Mouse (Mus musculus): Measurements from ENCODE around the gene Plcg2.

Gene Plcg2

DNA sequence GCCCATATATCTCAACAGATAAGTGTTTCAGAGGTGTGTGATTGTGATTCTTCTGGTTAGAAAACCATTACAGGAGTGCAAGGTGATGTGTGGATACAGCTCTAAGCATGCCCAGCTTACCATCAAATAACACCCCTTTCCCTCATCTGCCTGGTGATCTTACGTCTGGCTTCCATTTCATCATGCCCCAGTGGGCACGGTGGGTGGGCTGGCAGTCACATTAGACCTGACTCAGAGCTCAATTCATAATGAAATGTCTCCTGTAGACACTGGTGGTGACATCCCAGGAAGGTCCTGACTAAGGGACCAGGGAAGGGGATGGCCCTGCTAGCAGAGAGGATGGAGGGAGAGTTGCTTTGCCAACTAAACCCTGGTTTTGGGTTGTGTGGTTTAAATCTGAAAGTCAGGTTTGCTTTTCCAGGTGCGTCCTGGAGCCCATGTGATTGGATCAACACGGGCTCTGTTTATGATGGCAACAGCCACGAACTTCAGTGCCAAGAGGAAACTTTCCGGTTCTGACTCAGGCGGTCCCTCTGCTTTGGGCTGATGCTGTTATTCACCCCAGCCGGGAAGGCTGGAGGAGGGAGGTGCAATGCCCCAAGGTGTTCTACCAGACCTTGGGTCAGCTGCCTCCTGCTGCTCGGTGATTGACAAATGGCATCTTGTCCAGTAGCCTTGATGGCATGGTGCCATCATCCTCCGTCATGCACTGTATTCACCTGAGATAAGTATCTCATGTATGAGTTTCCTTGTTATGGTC, 9.7 kb upstream of the Plcg2 start:
- DNase-seq (ENCODE audit: low spot score), result no peak

DNA sequence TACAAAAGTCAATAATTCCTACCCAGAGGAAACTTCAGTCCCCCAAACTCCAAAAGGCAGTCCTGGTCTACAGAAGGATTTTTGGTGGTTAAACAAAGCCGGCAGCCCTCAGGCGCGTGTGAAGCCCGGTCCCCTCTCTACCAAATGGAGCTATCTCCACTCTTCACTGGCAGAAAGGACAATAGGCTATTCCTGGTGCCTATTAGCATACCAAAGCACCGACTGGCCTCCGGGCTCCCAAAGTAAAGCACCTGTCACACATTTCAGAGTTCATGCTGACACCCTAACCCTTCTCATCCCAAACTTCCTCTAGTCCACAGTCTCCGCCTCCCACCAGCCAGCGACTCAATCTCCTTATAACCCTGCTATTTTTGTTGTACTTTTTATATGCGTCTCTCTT, 4.5 kb upstream of the Plcg2 start:
- no peak for DNase-seq (ENCODE audit: low spot score)

DNA sequence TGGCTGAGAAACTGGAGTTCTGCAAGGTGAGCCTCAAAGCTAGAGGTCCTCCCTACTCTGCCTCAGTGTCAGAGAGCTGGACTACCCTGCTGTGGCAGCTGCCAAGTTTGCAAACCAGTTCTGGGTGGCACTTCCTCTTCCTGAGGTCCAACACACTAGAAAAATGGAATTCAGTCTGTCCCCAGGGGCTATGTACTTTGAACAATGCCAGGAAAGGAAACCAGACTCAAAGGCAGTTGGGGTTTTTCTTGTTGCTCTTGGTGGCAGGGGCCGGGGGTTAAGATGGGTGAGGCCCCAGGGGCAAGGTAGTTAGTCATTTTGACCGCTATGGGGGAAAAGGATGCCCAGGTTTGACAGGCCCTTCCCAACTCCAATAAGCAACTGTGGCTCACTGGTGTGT, 3.2 kb upstream of the Plcg2 start:
- DNase-seq (ENCODE audit: low spot score), result no peak

DNA sequence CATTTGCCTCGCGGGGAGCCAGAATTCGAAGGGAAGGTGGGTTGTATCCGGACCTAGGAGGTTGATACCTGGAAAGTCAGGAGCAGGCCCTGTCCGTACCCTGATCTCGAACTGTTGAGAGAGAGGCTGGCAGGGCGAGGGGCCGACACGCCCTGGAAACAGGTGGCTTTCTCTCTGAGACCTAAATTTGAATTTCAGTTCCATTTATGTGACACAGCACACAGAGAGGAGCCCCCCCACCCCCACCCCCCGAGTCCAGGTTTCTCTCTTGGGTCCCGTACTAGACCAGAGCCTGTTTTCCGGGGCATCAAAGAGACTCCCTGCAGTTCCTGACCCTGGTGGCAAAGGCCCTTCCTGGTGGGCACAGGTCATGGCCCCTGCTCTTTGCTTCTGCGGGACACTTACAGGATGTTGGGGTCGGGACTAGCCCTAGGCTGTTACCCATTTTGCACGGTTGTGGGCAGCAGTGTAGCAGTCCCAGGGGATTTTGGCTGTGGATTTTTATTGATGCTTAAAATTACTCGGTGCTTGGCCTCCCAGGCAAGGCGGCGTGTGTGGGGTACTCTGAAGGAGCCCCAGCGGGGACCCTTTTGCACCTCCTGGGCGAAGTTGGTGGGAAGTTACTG, 937 bp downstream of the Plcg2 start:
- DNase-seq (ENCODE audit: low spot score), result no peak

DNA sequence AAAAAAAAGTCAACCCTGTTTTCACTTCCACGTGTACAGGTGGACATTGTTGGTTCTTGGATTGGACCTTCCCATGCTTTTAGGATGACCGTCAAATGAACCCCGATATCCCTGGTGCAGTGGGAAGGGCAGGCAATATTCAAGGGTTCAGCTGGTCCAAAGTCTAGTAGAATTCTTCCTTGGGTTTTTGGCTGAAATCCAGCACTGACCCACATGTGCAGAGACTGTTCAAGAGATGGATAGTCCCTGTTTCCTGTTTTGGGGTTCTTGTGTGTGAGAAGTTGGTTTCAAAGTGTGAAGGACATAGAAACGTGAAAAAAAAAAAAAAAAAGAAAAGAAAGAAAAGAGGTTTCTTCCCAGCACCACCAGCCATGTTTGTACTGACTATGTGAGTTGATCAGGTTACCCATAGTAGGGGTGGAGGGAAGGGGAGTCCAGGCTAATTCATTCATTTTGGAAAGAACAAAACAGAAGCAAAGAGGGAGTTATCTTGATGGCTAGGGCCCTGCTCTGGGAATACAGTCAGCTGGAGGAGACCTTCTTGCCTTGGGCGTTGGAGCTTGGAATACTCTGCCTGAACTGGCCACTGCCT, 2.2 kb downstream of the Plcg2 start:
- DNase-seq (ENCODE audit: low spot score), result no peak

DNA sequence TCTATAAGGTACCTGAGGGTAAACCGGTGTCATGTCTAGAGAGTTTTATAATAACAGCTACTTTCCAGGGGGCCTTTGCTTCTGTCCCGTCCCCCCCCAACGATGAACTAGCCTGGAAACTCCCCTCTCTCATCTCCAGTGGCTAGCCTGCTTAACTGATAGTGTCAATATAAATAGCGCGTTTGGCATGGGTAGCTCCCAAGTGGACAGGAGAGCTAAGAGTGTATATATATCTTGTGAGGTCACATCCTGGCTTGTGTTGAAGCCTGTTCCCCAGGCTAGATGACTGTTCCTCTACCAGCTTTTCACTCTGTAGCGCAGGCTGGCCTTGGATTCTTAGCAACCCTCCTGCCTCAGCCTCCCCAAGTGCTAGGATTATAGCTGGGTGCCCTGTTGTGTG, 3.2 kb downstream of the Plcg2 start:
- no peak for DNase-seq (ENCODE audit: low spot score)

DNA sequence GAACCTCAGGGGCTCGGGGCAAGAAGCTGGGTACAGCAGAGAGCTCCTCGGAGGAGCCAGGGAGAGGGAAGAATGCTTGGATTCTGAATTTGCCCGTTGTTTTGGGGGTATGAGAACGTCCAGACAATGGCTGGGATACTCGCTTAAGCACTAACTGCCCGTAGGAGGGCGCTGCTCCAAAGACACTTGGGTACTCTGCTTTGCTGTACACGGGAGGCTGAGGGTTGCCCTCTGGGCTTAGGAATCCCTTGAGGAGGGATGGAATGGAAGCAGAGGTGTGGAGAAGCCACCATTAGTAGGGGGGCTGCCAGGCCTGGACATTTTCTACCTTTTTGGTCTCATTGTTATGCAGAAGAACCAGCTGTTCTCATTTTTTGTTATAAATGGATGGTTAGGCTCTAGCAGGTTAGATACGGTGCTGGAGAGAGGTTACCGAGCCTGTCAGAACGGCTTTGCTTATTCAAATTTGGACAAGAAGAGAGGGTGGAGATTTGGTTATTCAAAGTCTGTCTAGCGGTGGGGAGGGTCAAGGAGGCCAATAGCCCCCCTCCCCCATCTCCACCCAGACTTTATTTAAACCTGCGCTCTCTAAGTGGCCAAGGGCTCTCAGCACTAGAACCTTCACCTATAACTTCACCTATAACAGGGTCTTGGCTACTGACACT, 5.4 kb downstream of the Plcg2 start:
- DNase-seq (ENCODE audit: low spot score), result no peak

DNA sequence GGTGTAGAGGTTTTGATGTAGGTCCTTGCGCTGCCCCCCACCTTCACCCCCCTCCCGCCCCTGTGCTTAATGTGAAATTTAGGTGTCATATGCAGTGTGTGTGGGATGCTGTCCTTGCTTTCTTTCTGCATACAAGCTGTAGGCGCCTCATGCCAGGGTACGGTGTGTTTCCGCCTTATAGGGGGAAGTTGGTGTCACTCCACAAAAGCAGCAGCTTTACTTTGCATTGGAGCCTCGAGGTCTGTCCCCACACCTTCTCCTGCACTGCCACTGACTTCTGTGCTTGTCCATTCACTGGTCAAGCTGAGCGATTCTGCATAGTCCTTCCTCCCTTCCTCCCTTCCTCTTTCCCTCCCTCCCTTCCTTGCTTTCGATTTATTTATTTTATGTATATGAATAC, 9.6 kb downstream of the Plcg2 start:
- no peak for DNase-seq (ENCODE audit: low spot score)

DNA sequence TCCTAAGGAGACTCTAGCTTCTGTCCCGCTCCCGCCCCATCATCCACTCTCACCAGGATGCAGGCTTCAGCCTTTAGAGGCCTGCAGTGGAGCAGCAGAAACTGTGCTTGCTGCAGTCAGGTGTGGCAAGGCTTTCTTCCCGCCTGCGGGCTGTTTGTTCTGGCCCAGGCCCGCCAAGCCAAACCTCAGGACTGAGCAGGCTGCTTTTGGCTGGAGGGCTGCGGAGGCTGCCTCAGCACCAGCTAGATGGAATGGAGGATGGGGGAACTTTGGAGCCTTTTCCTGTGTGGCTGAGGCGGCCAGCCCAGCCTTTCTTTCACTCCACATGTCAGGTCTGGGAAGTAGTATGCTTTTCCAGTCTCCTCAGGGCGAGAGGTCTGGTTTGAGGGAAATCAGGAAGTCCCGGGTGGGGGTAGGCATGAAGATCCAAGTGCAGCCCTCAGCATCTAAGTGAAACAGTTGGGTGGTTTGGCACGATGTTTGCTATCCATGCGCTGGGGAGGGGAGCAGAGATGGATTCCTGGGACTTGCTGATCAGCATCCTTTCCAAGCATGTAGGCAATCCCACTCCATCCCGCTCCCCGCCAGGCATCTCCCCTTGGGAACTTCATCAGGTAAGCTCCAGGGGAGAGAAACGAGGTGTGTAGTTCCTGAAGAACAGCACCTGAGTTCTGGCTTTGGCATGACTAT, 18.9 kb downstream of the Plcg2 start:
- DNase-seq (ENCODE audit: low spot score), result no peak

DNA sequence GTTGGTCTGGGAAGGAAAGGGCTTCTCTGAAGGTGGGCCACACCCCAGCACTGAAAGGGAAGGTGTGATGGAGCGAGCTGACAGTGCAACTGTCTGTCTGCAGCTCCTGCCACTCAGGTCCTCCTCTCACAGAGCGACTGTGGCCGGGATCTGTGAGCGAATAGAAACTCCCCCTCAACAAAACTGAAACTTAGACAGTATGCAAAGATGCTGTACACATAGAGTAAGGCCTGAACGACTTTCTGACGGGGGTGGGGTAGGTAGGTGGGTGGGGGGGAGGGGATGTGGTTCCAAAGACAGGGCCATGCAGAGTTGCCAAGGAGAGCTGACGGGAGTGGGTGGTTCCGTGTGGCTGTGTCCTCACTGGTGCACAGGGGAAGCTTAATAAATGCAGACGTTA, 19.8 kb downstream of the Plcg2 start:
- DNase-seq (ENCODE audit: low spot score), result no peak

DNA sequence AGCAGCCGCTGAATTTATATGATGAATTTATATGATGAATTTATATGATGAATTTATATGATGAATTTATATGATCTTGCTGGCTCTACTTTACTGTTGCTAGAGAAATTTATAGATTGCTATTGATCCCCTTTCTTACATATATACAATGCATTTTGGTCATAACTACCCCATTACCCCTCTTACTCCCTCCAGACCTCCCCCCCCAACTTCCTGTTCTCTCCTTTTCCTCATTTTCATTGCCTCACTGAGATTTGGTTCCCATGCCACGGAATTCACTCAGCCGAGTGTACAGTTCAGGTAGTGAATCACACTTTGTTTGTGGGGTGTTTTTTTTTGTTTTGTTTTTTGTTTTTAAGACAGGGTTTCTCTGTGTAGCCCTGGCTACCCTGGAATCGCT, 20.8 kb downstream of the Plcg2 start:
- no peak for DNase-seq (ENCODE audit: low spot score)

DNA sequence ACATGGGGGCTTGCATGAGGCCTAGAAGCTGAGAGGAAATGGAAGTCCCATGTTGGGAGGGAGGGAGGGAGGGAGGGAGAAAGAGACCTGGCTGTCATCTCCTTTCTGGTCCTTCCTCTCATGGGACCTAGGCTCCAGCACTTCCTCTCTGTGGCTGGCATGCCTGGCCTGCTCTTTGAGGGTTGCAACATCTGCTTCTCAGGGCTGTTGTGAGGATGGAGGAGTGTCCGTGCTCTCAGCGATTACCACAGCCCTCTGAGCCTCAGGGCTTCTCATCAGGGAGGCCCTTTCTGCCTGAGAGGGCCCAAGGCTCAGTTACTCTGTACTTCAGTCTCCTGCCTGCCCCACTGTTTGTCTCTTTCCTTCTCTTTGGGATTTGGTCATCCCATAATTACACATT, 28.1 kb downstream of the Plcg2 start:
- no peak for DNase-seq (ENCODE audit: low spot score)

DNA sequence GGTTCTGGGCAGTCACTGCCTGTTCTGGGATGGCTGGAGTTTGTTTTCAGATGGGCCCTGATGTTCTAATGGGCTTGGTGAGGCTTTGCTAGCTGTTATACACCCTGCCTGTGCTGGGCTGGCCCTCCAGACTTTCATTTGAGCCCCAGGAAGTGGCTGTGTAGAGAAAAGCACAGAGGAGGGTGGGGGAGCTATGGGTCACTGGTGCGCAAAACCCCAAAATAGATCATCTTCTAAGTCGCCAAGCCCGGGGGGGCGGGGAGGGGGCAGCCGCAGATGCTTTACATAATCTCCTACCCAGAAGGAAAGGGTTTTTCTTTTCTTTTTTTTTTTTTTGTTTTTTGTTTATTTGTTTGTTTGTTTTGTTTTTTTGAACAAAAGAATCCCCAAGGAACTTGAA, 29.9 kb downstream of the Plcg2 start:
- DNase-seq (ENCODE audit: low spot score), result no peak

DNA sequence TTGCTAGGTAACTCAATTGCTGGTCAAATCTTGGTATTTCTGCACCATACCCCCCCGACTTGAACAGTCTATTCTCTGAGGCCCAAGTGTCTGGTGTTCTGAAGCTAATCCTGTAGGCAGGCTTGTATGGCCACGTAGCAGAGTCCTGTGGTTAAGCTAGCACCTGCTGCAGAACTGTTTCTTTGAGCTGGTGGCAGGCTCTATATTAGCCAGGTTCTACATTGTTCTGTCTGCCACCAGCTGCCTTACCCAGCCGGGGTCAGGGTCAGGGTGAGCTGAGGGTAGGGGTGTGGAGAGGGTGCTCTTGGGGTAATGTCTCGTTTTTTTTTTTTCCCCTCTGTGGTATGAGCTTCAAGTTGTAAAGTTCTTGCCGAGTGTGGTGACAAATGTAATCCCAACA, 31.1 kb downstream of the Plcg2 start:
- DNase-seq (ENCODE audit: low spot score), result no peak

DNA sequence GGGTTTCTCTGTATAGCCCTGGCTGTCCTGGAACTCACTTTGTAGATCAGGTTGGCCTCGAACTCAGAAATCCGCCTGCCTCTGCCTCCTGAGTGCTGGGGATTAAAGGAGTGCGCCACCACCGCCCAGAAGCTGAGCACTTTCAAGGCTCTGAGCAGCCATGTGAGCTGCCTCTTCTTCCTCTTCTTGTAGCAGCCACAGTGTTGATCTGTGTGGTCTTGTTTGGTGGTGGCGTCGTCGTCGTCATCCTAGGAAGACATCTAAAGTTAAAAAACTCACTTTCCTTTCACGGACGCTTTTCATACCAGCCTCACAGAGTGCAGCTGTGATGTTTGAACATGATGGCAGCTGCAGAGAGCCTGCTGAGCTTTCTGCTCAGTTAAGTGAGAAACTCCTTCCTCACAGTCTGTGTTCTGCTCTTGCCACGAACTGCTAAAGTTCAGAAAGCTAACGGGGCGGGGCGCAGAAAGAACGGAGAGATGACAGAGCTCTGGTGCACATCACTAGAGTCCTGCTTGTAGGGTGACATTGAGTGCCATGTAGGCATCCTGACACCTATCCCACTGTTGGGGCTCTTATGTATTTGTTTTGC, 34.4 kb downstream of the Plcg2 start:
- DNase-seq (ENCODE audit: low spot score), result no peak

DNA sequence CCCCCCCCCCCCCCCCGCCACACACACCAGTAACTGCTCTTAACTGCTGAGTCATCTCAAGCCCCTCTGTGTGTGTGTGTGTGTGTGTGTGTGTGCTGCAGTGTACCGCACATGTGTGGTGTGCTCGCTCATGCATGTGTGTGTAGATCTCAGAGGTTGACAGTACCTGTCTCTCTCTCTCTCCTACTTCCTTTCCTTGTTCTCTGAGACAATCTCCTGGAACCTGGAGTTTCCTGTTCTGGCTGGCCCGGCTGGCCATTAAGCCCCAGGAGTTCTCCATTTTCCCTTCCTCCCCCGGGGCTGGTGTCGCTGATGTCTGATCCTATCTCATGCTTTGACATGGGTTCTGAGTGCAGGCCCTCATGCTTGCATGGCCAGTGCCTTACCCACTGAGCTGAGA, 38.8 kb downstream of the Plcg2 start:
- no peak for DNase-seq (ENCODE audit: low spot score)

DNA sequence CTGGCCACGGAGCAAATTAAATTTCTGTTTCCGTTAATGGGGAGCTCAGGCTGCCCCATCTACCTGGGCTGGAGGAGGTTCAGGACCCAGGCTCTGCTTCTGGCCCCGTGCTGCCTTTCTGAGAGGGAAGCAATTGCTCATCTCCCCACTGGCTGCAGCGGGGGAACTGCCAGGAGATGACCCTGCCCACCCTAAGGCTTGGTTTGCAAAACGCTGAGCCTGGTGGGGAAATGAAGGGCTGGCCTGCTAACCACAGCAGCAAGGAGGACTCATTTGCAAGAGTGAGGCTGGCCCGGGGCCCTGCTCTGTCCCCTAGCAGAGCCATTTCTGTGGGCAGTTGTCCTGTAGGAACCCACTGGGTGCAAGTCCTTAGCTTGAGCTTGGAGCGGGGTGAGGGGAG, 39.7 kb downstream of the Plcg2 start:
- DNase-seq (ENCODE audit: low spot score), result no peak

DNA sequence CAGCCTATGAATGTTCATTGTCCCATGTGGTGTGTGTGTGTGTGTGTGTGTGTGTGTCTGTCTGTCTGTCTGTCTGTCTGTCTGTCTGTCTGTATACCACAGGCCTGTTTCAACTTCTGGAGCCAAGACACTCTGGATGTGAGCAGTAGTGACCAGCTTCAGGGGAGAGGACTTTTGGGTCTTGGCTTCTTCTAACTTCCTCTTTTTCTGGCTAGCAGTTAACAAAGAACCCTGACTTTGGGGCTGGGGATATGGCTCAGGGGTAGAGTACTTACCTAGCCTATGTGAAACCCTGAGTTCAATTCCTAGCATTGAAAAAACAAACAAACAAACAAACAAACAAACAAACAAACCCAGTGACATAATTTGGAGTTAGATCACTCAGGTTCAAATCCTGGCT, 44.9 kb downstream of the Plcg2 start:
- DNase-seq (ENCODE audit: low spot score), result no peak

DNA sequence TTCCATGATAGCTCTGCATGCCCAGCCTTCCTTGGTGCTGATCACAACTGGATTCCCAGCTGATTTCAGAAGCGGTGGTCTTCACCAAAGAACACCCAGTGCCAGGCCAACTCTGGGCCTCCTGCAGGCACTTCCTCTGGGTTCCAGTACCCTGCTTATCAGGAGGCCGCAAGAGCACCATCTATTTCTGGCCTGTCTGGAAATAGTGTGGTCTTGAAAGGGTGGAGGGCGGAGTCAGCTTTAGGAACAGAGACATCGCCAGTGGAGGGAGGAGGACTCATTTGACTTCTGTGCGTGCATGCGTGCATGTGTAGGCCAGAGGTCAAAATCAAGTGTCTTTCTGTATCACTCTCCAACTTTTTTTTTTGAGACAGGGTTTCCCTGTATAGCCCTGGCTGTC, 45.7 kb downstream of the Plcg2 start:
- DNase-seq (ENCODE audit: low spot score), result no peak

DNA sequence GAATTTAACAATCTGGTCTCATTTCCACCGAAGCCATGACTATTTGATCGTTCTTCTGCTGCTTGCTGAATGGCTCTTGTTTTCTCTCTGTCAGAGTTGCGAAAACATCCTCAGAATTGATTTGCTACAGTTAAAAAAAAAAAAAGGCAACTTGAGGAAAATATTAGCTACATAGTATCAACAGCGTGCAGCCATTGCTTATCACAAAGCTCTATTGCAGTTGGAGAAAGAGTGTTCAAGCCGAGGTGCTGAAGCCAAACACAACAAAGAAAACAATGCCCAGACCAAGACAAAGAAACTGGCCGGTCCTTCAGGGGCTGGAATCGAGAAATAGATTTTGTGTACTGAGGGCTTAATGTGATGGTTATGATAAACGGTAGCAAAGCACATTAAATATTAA, 47.0 kb downstream of the Plcg2 start:
- no peak for DNase-seq (ENCODE audit: low spot score)

DNA sequence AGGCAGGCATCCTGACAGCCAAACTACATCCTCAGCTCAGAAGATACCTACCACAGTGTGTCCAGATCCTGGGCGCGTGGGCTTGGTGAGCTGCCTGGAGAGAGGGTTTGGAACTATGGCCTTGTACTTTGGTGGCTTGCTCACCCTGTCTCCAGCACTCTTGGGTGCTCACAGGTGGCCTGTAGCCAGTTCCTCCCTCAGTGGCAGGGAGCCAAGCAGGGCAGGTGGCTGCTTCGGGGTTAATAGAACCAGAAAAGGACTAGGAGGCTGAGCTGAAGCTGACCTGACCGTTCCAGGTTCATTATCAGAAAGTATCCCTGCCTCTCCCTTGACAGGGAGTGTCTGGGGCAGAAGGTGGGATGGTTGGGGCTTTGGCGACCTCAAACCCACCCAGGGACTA, 48.3 kb downstream of the Plcg2 start:
- DNase-seq (ENCODE audit: low spot score), result no peak

DNA sequence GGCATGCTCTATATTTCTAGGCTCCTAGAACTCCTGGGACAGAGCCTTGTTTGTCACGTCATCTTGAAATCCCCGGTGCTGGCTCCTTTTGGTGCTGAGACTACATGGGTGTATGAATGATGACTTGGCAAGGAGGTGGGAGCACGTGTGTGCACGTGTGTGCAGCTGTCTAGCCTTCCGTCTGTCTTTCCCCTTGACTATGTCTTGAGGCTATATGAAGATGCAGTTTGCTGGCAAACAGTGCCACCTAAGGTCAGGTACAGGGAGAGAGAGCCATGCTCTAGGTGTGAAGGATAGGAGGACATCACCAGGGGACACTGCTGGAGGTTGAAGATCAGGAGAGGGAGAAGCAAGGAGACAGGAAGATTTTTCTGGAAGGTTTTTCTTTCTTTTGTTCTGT, 49.9 kb downstream of the Plcg2 start:
- no peak for DNase-seq (ENCODE audit: low spot score)
